Mouse (Mus musculus) cerebellum, postnatal 36 days (tissue): ENCODE results near the gene Trim59.
"Not testable (repeated sequence)": the region's sequence is repeated elsewhere in the genome, so short reads cannot be mapped to it uniquely, and the experiment has no call there.

ENCODE experiments used
- DNase-seq, 2 experiments: peaks; one replicate each; pipeline ENCODE4 v3.0.0; 2021 to 2022; ENCODE audit warnings: mixed read lengths in 2 of 2

Gene Trim59

GRCm38 (mm10) chr3:69044645-69045399 is at the start of gene Trim59:
Gene Trim59 (minus strand): TSS chr3:69044755.
- peak; percentile 89 to 92 for DNase-seq

GRCm38 (mm10) chr3:69064005-69064404 is 19.4 kb upstream of the Trim59 start:
- no peak for DNase-seq

DNA sequence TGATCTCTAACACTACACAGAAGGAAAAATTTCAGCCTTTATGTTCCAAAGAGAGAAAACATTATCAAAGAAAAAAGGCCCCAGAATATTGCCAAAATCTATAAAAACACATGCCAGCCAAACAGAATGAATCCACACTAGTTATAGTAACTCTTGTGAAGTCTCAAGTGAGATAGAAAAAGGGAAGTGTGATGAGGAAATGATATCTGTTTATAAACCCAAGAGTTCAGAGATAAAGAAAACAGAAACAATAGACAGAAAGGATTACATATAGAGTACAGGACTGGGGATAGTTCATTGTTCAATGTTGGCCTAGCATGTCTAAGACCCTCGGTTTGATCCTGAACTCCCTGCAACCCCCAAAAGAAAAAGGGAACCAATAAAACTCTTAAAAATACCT is 18.2 kb upstream of the Trim59 start:
- no peak for DNase-seq

GRCm38 (mm10) chr3:69060672-69061071 is 16.1 kb upstream of the Trim59 start:
- DNase-seq: no peak

- no peak for DNase-seq
Measured at GRCm38 (mm10) chr3:69055871-69056270, 11.3 kb upstream of the Trim59 start.

GRCm38 (mm10) chr3:69054760-69055432 is 10.3 kb upstream of the Trim59 start:
- no peak for DNase-seq

GRCm38 (mm10) chr3:69051894-69052293 is 7.3 kb upstream of the Trim59 start:
- DNase-seq: no peak

DNA sequence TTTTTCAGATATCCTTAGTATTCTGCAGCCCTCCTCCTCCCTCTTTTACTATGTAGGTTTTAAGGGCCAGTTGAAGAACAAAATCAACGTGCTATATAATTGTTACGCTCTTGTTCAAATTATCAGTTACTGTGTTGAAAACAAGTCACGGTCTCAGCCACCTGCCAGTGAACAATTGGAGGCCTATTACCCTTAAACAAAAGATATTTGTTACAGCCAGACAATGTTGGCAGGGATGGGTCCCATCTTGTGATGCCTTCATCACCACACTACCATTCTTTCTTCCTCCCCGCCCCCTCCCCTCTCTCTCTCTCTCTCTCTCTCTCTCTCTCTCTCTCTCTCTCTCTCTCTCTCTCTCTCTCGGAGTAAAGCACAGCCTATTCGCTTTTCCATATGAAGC is 4.5 kb upstream of the Trim59 start:
- DNase-seq: no peak

DNA sequence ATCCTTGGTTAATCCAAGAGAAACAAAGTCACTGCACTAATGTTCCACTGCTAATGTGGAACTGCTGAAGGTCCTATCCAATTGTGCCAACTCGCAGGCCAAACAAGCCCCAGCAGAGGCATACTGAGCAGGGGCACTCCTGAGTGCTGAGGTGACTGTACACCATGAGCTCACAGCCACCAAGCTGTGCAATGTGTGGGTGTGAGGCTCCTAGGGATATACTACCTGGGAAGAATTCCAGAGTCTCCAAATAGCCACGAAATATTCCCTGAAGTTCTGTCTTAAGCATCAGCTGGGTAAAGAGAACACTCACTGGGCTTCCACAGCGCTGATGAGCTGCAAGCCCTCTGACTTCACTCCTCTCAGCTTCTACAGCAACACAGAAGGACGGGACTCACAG is 3.1 kb upstream of the Trim59 start:
- no peak for DNase-seq

DNA sequence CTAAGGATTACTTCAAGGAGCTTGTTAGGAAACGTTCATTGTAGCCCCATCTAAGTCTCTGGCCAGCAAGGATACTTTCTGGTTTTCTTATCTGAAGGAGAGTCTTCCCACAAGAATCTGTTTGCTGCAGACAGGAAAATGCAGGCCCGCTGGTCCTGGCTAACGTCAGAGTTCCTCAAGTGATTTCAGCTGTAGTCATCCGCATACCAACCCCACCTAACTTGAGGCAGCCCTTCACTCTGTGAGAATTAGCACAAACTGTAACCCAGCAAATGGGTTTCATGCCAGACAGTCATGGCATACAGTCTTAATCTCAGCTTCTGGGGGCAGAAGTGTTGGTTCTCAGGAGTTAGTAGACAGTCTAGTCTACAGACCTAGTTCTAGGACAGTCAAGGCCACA is 2.0 kb upstream of the Trim59 start:
- DNase-seq: no peak

DNA sequence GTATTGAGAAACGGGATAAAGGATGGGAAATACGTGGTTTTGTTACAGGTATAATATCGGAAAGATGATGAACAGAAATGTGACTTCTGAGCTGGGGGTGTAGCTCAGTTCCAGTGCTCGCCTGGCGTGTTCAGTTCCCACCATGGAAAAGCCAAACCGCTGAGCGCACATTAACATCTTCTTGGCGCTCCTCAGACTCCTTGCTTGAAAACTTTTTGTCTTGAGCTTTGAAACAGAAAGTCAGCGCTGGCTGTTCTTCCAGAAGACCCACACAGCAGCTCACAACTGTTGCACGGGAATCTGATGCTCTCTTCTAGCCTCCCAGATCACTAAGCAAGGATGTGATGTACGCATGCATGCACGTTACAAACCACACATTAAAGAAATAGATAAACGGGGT is 1.2 kb upstream of the Trim59 start:
- DNase-seq: no peak

DNA sequence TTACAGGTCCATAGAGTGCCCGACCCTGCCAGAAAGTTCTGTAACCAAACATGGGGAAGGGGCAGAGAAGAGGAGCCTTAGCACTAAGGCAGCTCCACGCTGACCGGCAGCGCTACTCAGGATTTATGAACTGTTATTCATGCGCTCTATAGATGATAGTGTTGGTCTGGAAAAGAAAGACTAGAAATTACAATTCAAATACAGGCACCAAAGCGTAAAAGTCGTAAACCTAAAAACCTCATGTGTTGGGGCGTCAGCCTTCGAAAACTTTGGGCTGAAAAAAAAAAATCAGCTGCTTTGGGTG is 797 bp upstream of the Trim59 start:
- DNase-seq: no peak

GRCm38 (mm10) chr3:69044167-69044591 is 376 bp downstream of the Trim59 start:
- no peak for DNase-seq

DNA sequence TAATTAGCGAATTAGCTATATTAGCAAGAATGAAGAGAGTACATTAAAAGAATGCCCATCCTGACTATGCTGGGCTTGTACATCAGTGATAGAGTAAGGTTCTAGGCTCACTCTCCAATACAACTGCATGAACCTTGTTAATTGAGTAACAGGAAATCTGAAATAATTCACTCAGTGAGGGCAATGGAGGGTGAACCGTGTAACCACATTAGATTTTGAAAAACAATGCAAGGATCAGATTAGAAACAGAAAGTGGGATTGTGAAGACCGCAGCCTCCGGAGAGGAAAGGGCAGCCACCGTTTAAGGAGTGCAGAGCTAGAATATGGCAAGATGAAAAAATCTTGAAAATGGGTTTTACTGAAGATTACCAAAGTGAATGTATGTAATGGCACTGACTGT is 3.3 kb downstream of the Trim59 start:
- DNase-seq: no peak

GRCm38 (mm10) chr3:69040105-69040504 is 4.5 kb downstream of the Trim59 start:
- no peak for DNase-seq

DNA sequence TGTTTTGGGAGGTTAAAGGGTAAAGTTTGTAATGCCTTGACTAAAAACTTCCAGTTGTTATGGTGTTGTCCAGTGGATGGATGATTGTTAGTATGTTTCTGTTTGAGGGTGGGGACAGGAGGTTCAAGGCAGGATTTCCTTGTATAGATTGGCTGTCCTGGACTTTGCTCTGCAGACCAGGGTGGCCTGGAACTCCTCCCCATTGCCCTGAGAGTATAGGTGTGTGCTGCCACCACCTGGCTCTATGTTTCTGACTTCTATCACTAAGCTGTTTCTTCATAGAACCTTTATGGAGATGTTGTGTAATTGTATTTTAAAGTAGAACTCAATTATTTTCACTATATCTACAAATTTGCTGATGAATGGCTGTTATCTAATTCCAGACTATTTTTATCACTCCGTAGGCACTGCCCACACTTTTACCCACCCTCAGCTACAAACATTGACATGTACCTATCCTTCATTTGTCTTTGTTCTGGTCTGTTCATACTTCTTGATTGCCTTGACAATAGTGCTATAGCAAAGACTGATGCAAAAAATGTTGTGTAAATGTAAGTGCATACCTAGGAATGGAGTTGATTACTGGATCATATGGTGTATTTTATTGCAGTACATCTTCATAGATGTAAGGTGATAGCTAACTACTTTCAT is 18.3 kb downstream of the Trim59 start:
- DNase-seq: no peak

DNA sequence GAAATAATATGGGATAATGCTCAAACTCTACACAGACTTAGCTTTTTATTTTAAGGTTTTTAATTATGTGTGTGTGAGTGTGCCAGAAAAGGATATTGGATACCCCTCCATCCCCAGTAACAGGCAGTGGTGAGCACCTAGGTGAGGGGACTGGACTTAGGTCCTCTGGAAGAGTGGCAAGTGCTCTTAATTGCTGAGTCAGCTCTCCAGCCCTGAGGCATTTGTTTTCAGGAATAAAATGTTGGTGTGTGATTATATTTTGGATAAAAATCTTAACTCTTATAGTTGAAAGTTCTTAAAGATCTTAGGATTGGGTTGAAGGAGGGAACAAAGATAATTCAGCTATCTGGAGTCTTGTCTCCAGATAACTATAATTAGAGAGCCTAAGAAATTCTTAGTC is 23.8 kb downstream of the Trim59 start:
- no peak for DNase-seq

GRCm38 (mm10) chr3:69020285-69020684 is 24.3 kb downstream of the Trim59 start:
- no peak for DNase-seq

DNA sequence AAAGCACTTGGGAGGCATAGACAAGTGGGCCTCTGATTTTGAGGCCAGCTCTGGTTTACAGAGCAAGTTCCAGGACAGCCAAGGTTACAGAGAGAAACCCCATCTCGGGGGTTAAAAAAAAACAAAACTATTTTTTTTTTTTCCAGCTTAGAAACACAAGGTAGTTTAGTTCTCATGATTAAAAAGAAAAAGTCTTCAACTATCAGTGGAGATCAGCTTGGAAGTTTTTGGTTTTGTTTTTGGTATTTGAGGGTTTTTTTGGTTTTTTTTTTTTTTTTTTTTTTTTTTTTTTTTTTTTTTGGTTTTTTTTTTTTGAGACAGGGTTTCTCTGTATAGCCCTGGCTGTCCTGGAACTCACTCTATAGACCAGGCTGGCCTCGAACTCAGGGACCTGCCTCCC is 25.9 kb downstream of the Trim59 start:
- DNase-seq: not testable (repeated sequence)

- no peak for DNase-seq
Measured at GRCm38 (mm10) chr3:69017181-69017580, 27.4 kb downstream of the Trim59 start.

GRCm38 (mm10) chr3:69008873-69009272 is 35.7 kb downstream of the Trim59 start:
- no peak for DNase-seq

DNA sequence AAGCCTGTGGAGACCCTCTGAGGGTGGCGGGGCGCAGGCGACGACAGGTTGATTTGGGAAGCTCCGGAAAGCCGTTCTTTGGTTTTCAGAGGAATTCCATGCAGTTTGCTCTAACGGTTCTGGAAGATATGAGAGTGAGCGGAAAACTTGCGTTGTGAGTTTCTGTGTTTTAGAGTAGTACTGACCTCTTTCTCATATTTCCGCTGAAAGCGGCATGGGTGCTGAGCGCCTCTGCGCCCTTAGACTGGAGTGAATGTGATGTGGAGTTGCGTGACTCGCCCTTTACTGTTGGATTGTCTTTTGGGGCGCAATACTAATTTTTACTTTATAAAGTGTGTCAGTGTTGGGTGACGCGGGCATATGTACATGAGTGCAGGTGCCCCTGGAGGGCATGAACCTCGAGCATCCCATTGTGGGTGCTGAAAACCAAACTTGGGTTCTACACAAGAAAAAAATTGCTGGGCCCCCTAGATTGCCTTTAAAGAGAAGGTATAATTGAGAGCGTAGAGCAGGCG is 38.3 kb downstream of the Trim59 start:
- DNase-seq: no peak

DNA sequence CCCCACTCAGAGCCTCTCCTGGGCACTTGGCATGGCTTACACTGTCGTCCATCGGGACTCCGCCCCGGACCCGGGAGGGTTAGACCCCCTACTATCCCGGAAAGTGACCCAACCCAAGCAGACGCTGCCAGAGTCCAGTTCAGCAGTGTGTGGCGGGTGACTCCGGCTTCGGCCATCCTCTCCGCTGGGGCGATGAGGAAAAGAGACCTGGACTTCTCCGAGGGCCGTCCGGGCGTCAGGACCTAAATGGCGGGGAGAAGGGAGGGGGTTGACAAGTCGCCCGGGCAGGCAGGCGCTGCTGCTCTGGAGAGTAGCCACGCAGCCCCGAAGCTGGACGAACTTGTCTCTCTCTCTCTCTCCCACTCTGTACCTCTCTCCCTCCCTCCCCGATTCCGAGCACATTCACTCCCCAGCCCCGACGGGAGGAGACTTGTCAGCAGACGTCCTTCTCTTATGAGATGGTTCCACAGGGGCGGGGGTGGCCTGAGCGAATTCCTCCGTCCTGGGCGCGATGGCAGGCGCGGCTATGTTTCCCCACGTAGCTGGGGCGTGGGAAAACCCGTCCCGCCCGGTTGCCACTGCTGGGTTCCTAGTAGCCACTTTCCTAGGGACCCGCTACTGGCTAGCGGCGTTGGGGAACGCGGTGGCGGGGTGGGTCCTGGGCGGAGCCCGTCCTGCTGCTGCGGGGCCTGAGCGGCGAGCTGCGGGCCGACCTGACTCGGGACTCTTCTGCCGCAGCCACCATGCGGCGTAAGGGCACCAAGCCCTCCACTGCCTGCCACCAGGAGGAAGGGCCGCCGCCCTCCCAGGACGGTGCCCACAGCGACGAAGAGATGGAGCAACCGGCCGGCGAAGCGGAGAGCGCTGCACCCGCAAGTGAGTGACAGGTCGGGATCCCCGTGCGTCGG is 39.0 kb downstream of the Trim59 start:
- DNase-seq: peak; percentile 27 to 32
